Mouse (Mus musculus): ENCODE data around the gene Spred2. TPM values are rescaled to one million over a fixed set of nuclear protein-coding genes. Genes with fewer than 3 reads are reported as not detected.

The Spred2 gene
- total and polyA plus RNA-seq, 3 experiments, result 8.9 to 76.1 (median 33.6) TPM

- no peak for TF ChIP-seq GATA1 (IDR thresholded peaks at IDR 0.05; ENCODE audit: borderline replicate concordance, low read length)
- no peak for TF ChIP-seq CTCF (IDR thresholded peaks at IDR 0.05; ENCODE audit: low read depth, low read length)
- TF ChIP-seq POLR2AphosphoS5 (IDR thresholded peaks at IDR 0.05; ENCODE audit: insufficient replicate concordance, low read depth, low read length), result no peak
- no peak for TF ChIP-seq TAL1 (conservative IDR thresholded peaks at IDR 0.05; ENCODE audit: low read depth, low read length)
- TF ChIP-seq GATA2 (IDR thresholded peaks at IDR 0.05; ENCODE audit: borderline replicate concordance, low read depth, low read length), result no peak
- no peaks in the 10 kb centered on the region for H3K9me3 ChIP-seq (replicated peaks)
- no peaks in the 10 kb centered on the region for H3K27me3 ChIP-seq (ENCODE audit: insufficient read depth, low read length)
- peaks cover 91% of the 10 kb centered on the region for H3K4me1 ChIP-seq (ENCODE audit: insufficient read depth, low read depth, low read length)
- DNase-seq (ENCODE audit: low spot score) (no peak), ATAC-seq (ENCODE audit: extremely low read depth, insufficient number of reproducible peaks, low FRiP score, poor library complexity, severe bottlenecking) (no peak)
- H3K4me3 ChIP-seq (ENCODE audit: low read depth, low read length), result no peak overlapping the region
- peaks cover 42% of the 10 kb centered on the region for H3K36me3 ChIP-seq (replicated peaks)
Measured at GRCm38 (mm10) chr11:19990731-19991130, 66.6 kb downstream of the Spred2 start.

GRCm38 (mm10) chr11:19991303-19991976 is 67.3 kb downstream of the Spred2 start:
- H3K9me3 ChIP-seq (replicated peaks), result no peaks in the 10 kb centered on the region
- no peak for ATAC-seq (ENCODE audit: extremely low read depth, insufficient number of reproducible peaks, low FRiP score, poor library complexity, severe bottlenecking)
- no peak for DNase-seq (ENCODE audit: low spot score)
- H3K4me3 ChIP-seq (ENCODE audit: low read depth, low read length), result no peak overlapping the region
- peaks cover 49% of the 10 kb centered on the region for H3K36me3 ChIP-seq (replicated peaks)
- H3K4me1 ChIP-seq (ENCODE audit: insufficient read depth, low read depth, low read length), result peaks cover 88% of the 10 kb centered on the region
- TF ChIP-seq GATA2 (IDR thresholded peaks at IDR 0.05; ENCODE audit: borderline replicate concordance, low read depth, low read length), result no peak
- no peaks in the 10 kb centered on the region for H3K27me3 ChIP-seq (ENCODE audit: insufficient read depth, low read length)

DNA sequence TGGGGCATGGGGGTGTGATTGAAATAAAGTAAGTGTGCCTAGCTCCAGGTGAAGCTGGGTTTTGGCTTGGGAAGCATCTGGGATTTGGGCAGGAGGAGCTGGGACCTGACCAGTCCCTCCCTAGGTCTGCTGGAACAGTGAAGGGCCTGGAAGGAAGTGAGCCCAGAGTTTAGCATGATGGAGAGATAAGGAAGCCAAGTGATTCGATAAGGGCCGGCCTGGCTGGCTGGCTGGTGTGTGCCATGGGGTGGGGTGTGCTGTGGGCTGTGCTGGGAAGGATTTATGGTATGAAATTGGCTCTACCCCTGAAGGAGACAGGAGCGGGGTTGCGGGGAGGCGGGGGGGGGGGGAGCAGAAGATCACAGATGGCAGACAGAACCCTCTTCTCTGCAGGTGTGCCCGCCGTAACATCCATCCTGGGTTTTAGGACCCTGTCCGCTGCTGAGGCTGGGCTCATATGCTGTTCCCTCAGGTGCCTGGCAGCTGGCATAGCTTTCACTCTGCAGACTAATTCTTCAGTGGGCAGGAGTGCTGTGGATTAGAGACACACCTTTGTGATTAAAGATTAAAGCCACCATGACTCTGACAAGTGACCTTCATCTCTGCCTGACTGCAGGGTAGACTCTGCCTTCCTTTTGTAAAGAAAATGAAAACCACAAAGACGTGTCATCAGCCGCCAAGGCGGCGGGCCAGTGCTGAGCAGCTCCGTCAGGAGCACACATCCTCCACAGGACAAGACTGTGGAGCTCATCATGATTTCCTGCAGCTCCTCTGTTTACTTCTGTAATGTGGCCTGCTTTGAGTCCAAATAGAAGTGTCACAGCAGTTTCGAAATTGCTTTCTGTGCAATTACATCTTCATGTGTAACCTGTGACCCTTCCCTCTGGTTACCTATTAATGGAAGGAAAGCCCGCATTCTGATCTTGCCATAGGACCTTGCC is 68.4 kb downstream of the Spred2 start:
- Histone ChIP-seq H3K4me1 (ENCODE audit: insufficient read depth, low read depth, low read length) (peaks cover 81% of the 10 kb centered on the region), H3K36me3 (replicated peaks) (peaks cover 58% of the 10 kb centered on the region), H3K9me3 (replicated peaks) (no peaks in the 10 kb centered on the region), H3K4me3 (ENCODE audit: low read depth, low read length) (peak overlapping the region; percentile 28; the same call in 1 of the 2 replicates), H3K27me3 (ENCODE audit: insufficient read depth, low read length) (no peaks in the 10 kb centered on the region)
- no peak for TF ChIP-seq GATA2 (IDR thresholded peaks at IDR 0.05; ENCODE audit: borderline replicate concordance, low read depth, low read length)
- no peak for TF ChIP-seq TAL1 (conservative IDR thresholded peaks at IDR 0.05; ENCODE audit: low read depth, low read length)
- TF ChIP-seq POLR2AphosphoS5 (IDR thresholded peaks at IDR 0.05; ENCODE audit: insufficient replicate concordance, low read depth, low read length), result no peak
- TF ChIP-seq GATA1 (IDR thresholded peaks at IDR 0.05; ENCODE audit: borderline replicate concordance, low read length), result no peak
- TF ChIP-seq CTCF (IDR thresholded peaks at IDR 0.05; ENCODE audit: low read depth, low read length), result no peak
- peak; percentile 32 for DNase-seq (ENCODE audit: low spot score)
- no peak for ATAC-seq (ENCODE audit: extremely low read depth, insufficient number of reproducible peaks, low FRiP score, poor library complexity, severe bottlenecking)

DNA sequence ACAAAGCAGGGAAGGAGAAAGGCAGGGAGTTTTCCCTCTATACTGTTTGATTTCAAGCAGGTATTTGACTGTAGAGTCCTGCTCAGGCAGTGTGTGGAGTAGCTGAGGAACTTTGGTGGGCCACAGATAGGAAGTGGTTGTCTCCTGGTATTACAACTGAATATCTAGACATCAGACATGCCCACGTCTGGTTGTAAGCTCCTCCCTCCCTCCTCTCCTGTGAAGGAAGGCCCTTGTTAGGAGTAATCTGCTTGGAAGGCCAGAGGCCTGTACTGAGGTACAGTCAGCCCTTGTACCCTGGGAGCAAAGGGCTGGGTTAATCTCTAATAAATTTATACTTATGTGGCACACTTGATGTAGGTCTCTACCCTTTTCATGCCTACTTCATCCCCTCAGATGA is 69.6 kb downstream of the Spred2 start:
- H3K27me3 ChIP-seq (ENCODE audit: insufficient read depth, low read length), result no peaks in the 10 kb centered on the region
- ATAC-seq (ENCODE audit: extremely low read depth, insufficient number of reproducible peaks, low FRiP score, poor library complexity, severe bottlenecking) (peak; percentile 69), DNase-seq (ENCODE audit: low spot score) (peak; percentile 62)
- no peak overlapping the region for H3K4me3 ChIP-seq (ENCODE audit: low read depth, low read length)
- H3K9me3 ChIP-seq (replicated peaks), result no peaks in the 10 kb centered on the region
- TF ChIP-seq GATA1 (IDR thresholded peaks at IDR 0.05; ENCODE audit: borderline replicate concordance, low read length), result no peak
- peaks cover 75% of the 10 kb centered on the region for H3K4me1 ChIP-seq (ENCODE audit: insufficient read depth, low read depth, low read length)
- peaks cover 64% of the 10 kb centered on the region for H3K36me3 ChIP-seq (replicated peaks)

- peak; percentile 13 for DNase-seq (ENCODE audit: low spot score)
Measured at GRCm38 (mm10) chr11:19994262-19994790, 70.2 kb downstream of the Spred2 start.

DNA sequence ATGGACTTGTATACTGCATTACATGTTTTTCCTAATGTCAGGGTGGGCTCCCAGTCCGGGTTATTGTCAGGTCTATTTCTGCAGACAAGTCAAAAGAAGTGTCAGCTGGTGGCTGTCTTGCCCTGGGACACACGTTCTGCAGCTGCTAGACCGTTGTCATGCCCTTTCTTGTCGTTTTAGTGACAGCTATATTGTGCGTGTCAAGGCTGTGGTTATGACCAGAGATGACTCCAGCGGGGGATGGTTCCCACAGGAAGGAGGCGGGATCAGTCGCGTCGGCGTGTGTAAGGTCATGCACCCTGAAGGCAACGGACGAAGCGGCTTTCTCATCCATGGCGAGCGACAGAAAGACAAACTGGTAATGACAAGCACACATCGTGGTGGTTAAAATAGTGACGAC is 73.8 kb downstream of the Spred2 start:
- no peaks in the 10 kb centered on the region for H3K9me3 ChIP-seq (replicated peaks)
- ATAC-seq (ENCODE audit: extremely low read depth, insufficient number of reproducible peaks, low FRiP score, poor library complexity, severe bottlenecking) (no peak), DNase-seq (ENCODE audit: low spot score) (no peak)
- H3K36me3 ChIP-seq (replicated peaks), result peaks cover 81% of the 10 kb centered on the region
- TF ChIP-seq CTCF (IDR thresholded peaks at IDR 0.05; ENCODE audit: low read depth, low read length) (no peak), GATA1 (IDR thresholded peaks at IDR 0.05; ENCODE audit: borderline replicate concordance, low read length) (no peak), TAL1 (conservative IDR thresholded peaks at IDR 0.05; ENCODE audit: low read depth, low read length) (no peak), POLR2AphosphoS5 (IDR thresholded peaks at IDR 0.05; ENCODE audit: insufficient replicate concordance, low read depth, low read length) (no peak), GATA2 (IDR thresholded peaks at IDR 0.05; ENCODE audit: borderline replicate concordance, low read depth, low read length) (no peak)
- H3K4me3 ChIP-seq (ENCODE audit: low read depth, low read length), result no peak overlapping the region
- no peaks in the 10 kb centered on the region for H3K27me3 ChIP-seq (ENCODE audit: insufficient read depth, low read length)
- H3K4me1 ChIP-seq (ENCODE audit: insufficient read depth, low read depth, low read length), result peaks cover 41% of the 10 kb centered on the region

More at GRCm38 (mm10) chr11:19994262-19994790, 70.2 kb downstream of the Spred2 start:
- no peak for ATAC-seq (ENCODE audit: extremely low read depth, insufficient number of reproducible peaks, low FRiP score, poor library complexity, severe bottlenecking)
- no peaks in the 10 kb centered on the region for H3K9me3 ChIP-seq (replicated peaks)
- H3K4me3 ChIP-seq (ENCODE audit: low read depth, low read length), result no peak overlapping the region
- TF ChIP-seq GATA2 (IDR thresholded peaks at IDR 0.05; ENCODE audit: borderline replicate concordance, low read depth, low read length), result no peak
- TF ChIP-seq TAL1 (conservative IDR thresholded peaks at IDR 0.05; ENCODE audit: low read depth, low read length), result no peak
- no peak for TF ChIP-seq GATA1 (IDR thresholded peaks at IDR 0.05; ENCODE audit: borderline replicate concordance, low read length)
- TF ChIP-seq POLR2AphosphoS5 (IDR thresholded peaks at IDR 0.05; ENCODE audit: insufficient replicate concordance, low read depth, low read length), result no peak
- no peak for TF ChIP-seq CTCF (IDR thresholded peaks at IDR 0.05; ENCODE audit: low read depth, low read length)
- H3K27me3 ChIP-seq (ENCODE audit: insufficient read depth, low read length), result no peaks in the 10 kb centered on the region
- peaks cover 69% of the 10 kb centered on the region for H3K4me1 ChIP-seq (ENCODE audit: insufficient read depth, low read depth, low read length)
- peaks cover 64% of the 10 kb centered on the region for H3K36me3 ChIP-seq (replicated peaks)

Data from G1E (cell line).